Mouse (Mus musculus) hindbrain, embryonic 12.5 days (tissue): ENCODE data around the gene Rnf180. TPM values are rescaled to one million over a fixed set of nuclear protein-coding genes. Genes with fewer than 3 reads are reported as not detected.

Source experiments
- ATAC-seq: fragments of 200-750 bp; cut with Nextera tagmentation; 2 replicates; pipeline ENCODE4 v1.8.0; 2017; ENCODE audit warnings: moderate TSS enrichment; ENCODE audit not compliant: low FRiP score
- H3K27ac ChIP-seq: fragments of 300-500 bp; sonication (generic); 2 replicates; pipeline ENCODE4 v1.5.1; 2016; ENCODE audit warnings: mild to moderate bottlenecking
- H3K27me3 ChIP-seq: fragments of 300-500 bp; sonication (generic); 2 replicates; pipeline ENCODE4 v1.6.1; 2016; ENCODE audit warnings: mild to moderate bottlenecking
- H3K36me3 ChIP-seq: fragments of 300-500 bp; sonication (generic); 2 replicates; pipeline ENCODE4 v1.6.1; 2016; ENCODE audit warnings: mild to moderate bottlenecking
- H3K4me1 ChIP-seq: fragments of 300-500 bp; sonication (generic); 2 replicates; pipeline ENCODE4 v1.6.1; 2016
- H3K4me2 ChIP-seq: fragments of 300-500 bp; sonication (generic); replicated peaks from 2 replicates; pipeline ENCODE4 v1.6.1; 2016; ENCODE audit warnings: mild to moderate bottlenecking
- H3K4me3 ChIP-seq: fragments of 300-500 bp; sonication (generic); 2 replicates; pipeline ENCODE4 v1.5.1; 2016; ENCODE audit warnings: mild to moderate bottlenecking
- H3K9ac ChIP-seq: fragments of 300-500 bp; sonication (generic); 2 replicates; pipeline ENCODE4 v1.6.1; 2016; ENCODE audit warnings: mild to moderate bottlenecking, moderate library complexity
- H3K9me3 ChIP-seq: fragments of 300-500 bp; sonication (generic); replicated peaks from 2 replicates; pipeline ENCODE4 v1.6.1; 2016; ENCODE audit warnings: mild to moderate bottlenecking
- WGBS: fragments of 180-500 bp; shearing (Covaris S2); methylation state at CpG from one replicate; pipeline ENCODE4 v1.1.7; 2016; 5-methylcytosine and 5-hydroxymethylcytosine counted together
- polyA plus RNA-seq: library from polyadenylated mRNA; unstranded; fragments of >200 nt; fragmentation: Nextera tagmentation; extraction: Ambion mirVana; gene quantifications from 2 replicates; pipeline ENCODE4 v1.2.1, GENCODE M21; 2016

Gene Rnf180
- polyA plus RNA-seq, 1 experiment from 2014 or later: 18.2 TPM

GRCm38 (mm10) chr13:105240810-105241209 is 53.8 kb downstream of the Rnf180 start:
- Histone ChIP-seq H3K9me3 (no peaks in the 10 kb centered on the region), H3K9ac (no peak overlapping the region), H3K27me3 (no peaks in the 10 kb centered on the region), H3K4me2 (no peak overlapping the region), H3K4me3 (no peak overlapping the region), H3K4me1 (no peaks in the 10 kb centered on the region), H3K36me3 (0 out of 2 replicates have a peak, but pooled peaks cover 4% of the 10 kb centered on the region), H3K27ac (no peak overlapping the region)
- ATAC-seq: no peak
- WGBS: 85% methylated on average over 2 of the region's 2 CpGs

- no peak overlapping the region for H3K4me2 ChIP-seq
- H3K27ac ChIP-seq: no peak overlapping the region
- WGBS: 48% methylated on average over 4 of the region's 4 CpGs
- no peak overlapping the region for H3K9ac ChIP-seq
- H3K36me3 ChIP-seq: no peaks in the 10 kb centered on the region
- H3K9me3 ChIP-seq: no peaks in the 10 kb centered on the region
- ATAC-seq: no peak
- H3K4me3 ChIP-seq: no peak overlapping the region
- no peaks in the 10 kb centered on the region for H3K27me3 ChIP-seq
- 0 out of 2 replicates have a peak, but pooled peaks cover 4% of the 10 kb centered on the region for H3K4me1 ChIP-seq
These were observed 67.5 kb downstream of the Rnf180 start for GRCm38 (mm10) chr13:105227126-105227525.

DNA sequence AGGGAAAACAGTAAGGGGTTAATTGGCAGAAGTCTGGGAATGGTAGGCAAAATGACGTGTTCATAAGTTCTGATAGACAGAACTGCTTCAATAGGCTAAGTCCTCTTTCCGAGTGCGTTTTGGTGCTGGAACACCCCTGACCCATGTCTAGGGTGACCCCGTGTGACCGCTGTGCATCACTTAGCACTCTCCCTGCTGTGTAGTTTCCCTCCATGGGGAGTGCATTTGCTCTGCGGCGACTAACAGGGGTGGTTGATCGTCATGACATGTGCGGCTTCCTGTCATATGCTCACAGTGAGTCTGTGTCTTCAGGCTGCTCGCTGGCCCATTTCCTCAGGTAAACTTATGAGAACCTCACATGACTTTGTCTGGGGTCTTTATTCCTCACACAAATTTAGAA is 70.6 kb downstream of the Rnf180 start:
- H3K27ac ChIP-seq: no peak overlapping the region
- H3K9me3 ChIP-seq: no peaks in the 10 kb centered on the region
- WGBS: 47% methylated on average over 10 of the region's 10 CpGs
- no peak overlapping the region for H3K4me3 ChIP-seq
- H3K9ac ChIP-seq: no peak overlapping the region
- H3K36me3 ChIP-seq: no peaks in the 10 kb centered on the region
- no peak overlapping the region for H3K4me2 ChIP-seq
- 0 out of 2 replicates have a peak, but pooled peaks cover 4% of the 10 kb centered on the region for H3K4me1 ChIP-seq
- H3K27me3 ChIP-seq: no peaks in the 10 kb centered on the region
- no peak for ATAC-seq

DNA sequence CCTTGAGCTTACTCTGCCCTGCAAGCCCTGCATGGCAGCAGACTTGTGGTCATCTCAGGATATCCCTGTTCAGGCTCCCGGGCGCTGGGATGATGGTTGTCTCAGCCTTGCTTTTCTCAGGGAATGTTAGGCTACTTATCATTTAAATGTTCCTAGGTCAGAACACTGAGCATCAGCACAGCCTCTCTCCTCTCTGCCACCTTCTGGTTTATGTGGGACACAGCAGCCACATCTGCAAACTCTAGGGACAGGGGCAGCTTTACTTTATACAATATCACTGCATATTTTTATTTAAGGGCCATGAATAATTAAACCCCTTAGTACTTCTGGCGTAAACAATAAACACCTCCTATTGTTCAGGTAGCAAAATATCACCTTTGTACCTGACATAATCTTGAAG is 71.5 kb downstream of the Rnf180 start:
- Histone ChIP-seq H3K4me2 (no peak overlapping the region), H3K27me3 (no peaks in the 10 kb centered on the region), H3K9ac (no peak overlapping the region), H3K4me1 (0 out of 2 replicates have a peak, but pooled peaks cover 4% of the 10 kb centered on the region), H3K9me3 (no peaks in the 10 kb centered on the region), H3K27ac (no peak overlapping the region), H3K36me3 (no peaks in the 10 kb centered on the region), H3K4me3 (no peak overlapping the region)
- ATAC-seq: 0 out of 2 replicates have a peak, but pooled peaks have one; percentile 36
- 63% methylated on average over 3 of the region's 3 CpGs for WGBS

- H3K27ac ChIP-seq: no peak overlapping the region
- ATAC-seq: peak; percentile 27; the same call in 1 of the 2 replicates
- no peaks in the 10 kb centered on the region for H3K36me3 ChIP-seq
- H3K4me3 ChIP-seq: no peak overlapping the region
- H3K4me2 ChIP-seq: no peak overlapping the region
- H3K9ac ChIP-seq: no peak overlapping the region
- no peaks in the 10 kb centered on the region for H3K9me3 ChIP-seq
- H3K4me1 ChIP-seq: 0 out of 2 replicates have a peak, but pooled peaks cover 4% of the 10 kb centered on the region
- no peaks in the 10 kb centered on the region for H3K27me3 ChIP-seq
- 88% methylated on average over 5 of the region's 5 CpGs for WGBS
These were observed 72.4 kb downstream of the Rnf180 start for GRCm38 (mm10) chr13:105222016-105222725.

DNA sequence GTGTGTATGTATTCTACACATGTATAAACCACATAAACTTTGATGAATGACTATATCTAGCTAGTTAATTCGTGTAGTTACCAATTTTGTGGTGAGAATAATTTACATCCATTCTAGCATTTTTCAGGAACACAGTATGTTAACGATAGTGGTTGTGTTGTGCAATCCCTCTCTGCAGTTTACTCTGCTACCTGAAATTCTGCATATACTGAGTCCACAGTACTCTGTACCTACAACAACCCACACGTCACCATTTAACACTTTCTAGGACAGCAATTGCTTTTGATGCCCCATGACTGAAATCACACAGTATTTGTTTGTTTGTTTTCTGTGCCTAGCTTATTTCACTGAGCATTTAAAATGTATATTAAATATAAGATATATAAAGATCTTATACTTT is 83.9 kb downstream of the Rnf180 start:
- H3K4me2 ChIP-seq: no peak overlapping the region
- H3K4me3 ChIP-seq: no peak overlapping the region
- no peaks in the 10 kb centered on the region for H3K4me1 ChIP-seq
- no peaks in the 10 kb centered on the region for H3K36me3 ChIP-seq
- WGBS: 88% methylated on average over 3 of the region's 3 CpGs
- no peaks in the 10 kb centered on the region for H3K27me3 ChIP-seq
- no peaks in the 10 kb centered on the region for H3K9me3 ChIP-seq
- no peak for ATAC-seq
- no peak overlapping the region for H3K9ac ChIP-seq
- H3K27ac ChIP-seq: no peak overlapping the region

DNA sequence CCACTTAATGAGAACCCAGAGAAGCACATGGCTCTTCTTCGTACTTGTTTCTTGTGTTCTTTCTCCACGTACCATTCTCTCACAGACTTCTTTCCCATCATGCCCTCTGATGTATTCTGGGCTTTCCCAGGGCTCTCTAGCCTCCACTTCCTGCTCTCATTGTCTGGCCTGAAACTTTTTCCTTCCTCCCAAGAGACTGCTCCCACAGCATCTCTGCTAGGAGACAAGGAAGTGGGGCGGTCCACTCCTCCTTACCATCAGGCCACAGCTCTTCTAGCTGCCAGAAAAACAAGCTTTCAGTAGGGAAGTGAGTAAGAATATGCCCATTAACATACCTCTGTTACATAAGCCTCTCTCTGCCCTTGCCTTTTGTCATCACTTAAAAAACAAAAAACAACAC is 90.8 kb downstream of the Rnf180 start:
- no peaks in the 10 kb centered on the region for H3K9me3 ChIP-seq

GRCm38 (mm10) chr13:105198658-105199057 is 96.0 kb downstream of the Rnf180 start:
- Histone ChIP-seq H3K4me1 (no peaks in the 10 kb centered on the region), H3K36me3 (no peaks in the 10 kb centered on the region), H3K27me3 (no peaks in the 10 kb centered on the region), H3K9me3 (no peaks in the 10 kb centered on the region), H3K9ac (no peak overlapping the region), H3K27ac (no peak overlapping the region), H3K4me3 (no peak overlapping the region), H3K4me2 (no peak overlapping the region)
- WGBS: 80% methylated on average over 3 of the region's 3 CpGs
- ATAC-seq: no peak

More for the DNA sequence above, 90.8 kb downstream of the Rnf180 start:
- Histone ChIP-seq H3K27ac (no peak overlapping the region), H3K4me1 (no peaks in the 10 kb centered on the region), H3K4me3 (no peak overlapping the region), H3K4me2 (no peak overlapping the region), H3K27me3 (no peaks in the 10 kb centered on the region), H3K36me3 (no peaks in the 10 kb centered on the region), H3K9ac (no peak overlapping the region)
- ATAC-seq: no peak
- 93% methylated on average over 3 of the region's 3 CpGs for WGBS

GRCm38 (mm10) chr13:105198028-105198427 is 96.6 kb downstream of the Rnf180 start:
- H3K9me3 ChIP-seq: no peaks in the 10 kb centered on the region
- no peak overlapping the region for H3K4me2 ChIP-seq
- H3K27ac ChIP-seq: no peak overlapping the region
- WGBS: 58% methylated on average over 3 of the region's 3 CpGs
- no peaks in the 10 kb centered on the region for H3K4me1 ChIP-seq
- no peaks in the 10 kb centered on the region for H3K27me3 ChIP-seq
- H3K9ac ChIP-seq: no peak overlapping the region
- H3K4me3 ChIP-seq: no peak overlapping the region
- H3K36me3 ChIP-seq: no peaks in the 10 kb centered on the region
- no peak for ATAC-seq

GRCm38 (mm10) chr13:105193583-105193982 is 101.0 kb downstream of the Rnf180 start:
- Histone ChIP-seq H3K27ac (no peak overlapping the region), H3K9ac (no peak overlapping the region), H3K27me3 (no peaks in the 10 kb centered on the region), H3K36me3 (no peaks in the 10 kb centered on the region), H3K4me1 (no peaks in the 10 kb centered on the region), H3K4me2 (no peak overlapping the region), H3K4me3 (no peak overlapping the region), H3K9me3 (no peaks in the 10 kb centered on the region)
- no peak for ATAC-seq
- WGBS: 78% methylated on average over 7 of the region's 7 CpGs

- Histone ChIP-seq H3K9me3 (no peaks in the 10 kb centered on the region), H3K27ac (no peak overlapping the region), H3K4me2 (no peak overlapping the region), H3K4me1 (no peaks in the 10 kb centered on the region), H3K9ac (no peak overlapping the region), H3K4me3 (no peak overlapping the region), H3K27me3 (no peaks in the 10 kb centered on the region), H3K36me3 (no peaks in the 10 kb centered on the region)
- no peak for ATAC-seq
- 90% methylated on average over 7 of the region's 7 CpGs for WGBS
These were observed 105.9 kb downstream of the Rnf180 start for GRCm38 (mm10) chr13:105188730-105189129.

DNA sequence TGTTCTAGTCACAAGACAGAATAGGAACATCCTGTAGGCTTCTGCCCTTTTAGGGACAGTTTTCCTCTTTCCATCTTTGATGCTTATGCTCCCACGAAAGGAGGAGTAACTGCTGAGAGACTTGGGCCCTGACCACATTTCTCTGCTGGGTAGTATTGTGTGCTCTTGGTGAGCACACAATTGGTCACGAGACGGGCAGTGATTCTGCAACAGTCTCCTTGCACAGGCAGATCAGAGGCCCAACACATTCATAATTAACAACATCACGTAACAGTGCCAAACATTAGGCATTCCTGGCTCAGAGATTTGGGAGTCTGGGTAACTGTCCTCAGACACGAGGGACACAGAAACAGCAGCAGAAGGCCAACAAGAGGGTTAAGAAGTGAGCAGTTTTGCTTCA is 113.8 kb downstream of the Rnf180 start:
- H3K27me3 ChIP-seq: no peaks in the 10 kb centered on the region
- H3K9me3 ChIP-seq: no peaks in the 10 kb centered on the region
- 78% methylated on average over 5 of the region's 5 CpGs for WGBS
- H3K4me2 ChIP-seq: no peak overlapping the region
- no peak for ATAC-seq
- H3K4me1 ChIP-seq: no peaks in the 10 kb centered on the region
- H3K27ac ChIP-seq: no peak overlapping the region
- no peaks in the 10 kb centered on the region; the same call in 1 of the 2 replicates for H3K36me3 ChIP-seq
- H3K4me3 ChIP-seq: no peak overlapping the region
- no peak overlapping the region for H3K9ac ChIP-seq

GRCm38 (mm10) chr13:105165441-105165840 is 129.2 kb downstream of the Rnf180 start:
- WGBS: 77% methylated on average over 6 of the region's 6 CpGs
- ATAC-seq: no peak
- no peak overlapping the region for H3K4me3 ChIP-seq

More at GRCm38 (mm10) chr13:105165441-105165840, 129.2 kb downstream of the Rnf180 start:
- no peaks in the 10 kb centered on the region for H3K4me1 ChIP-seq
- H3K4me2 ChIP-seq: no peak overlapping the region
- H3K27ac ChIP-seq: no peak overlapping the region
- no peaks in the 10 kb centered on the region for H3K27me3 ChIP-seq
- H3K9ac ChIP-seq: no peak overlapping the region
- H3K9me3 ChIP-seq: no peaks in the 10 kb centered on the region
- no peaks in the 10 kb centered on the region for H3K36me3 ChIP-seq
